Mouse (Mus musculus) embryo, embryonic 11 days (tissue): Measurements from ENCODE around the gene Gm37240.
"Not testable (repeated sequence)": the region's sequence is repeated elsewhere in the genome, so short reads cannot be mapped to it uniquely, and the experiment has no call there.

Source experiments
- DNase-seq: peaks from one replicate; pipeline ENCODE4 v3.0.0-alpha.2; 2015

The Gm37240 gene

DNA sequence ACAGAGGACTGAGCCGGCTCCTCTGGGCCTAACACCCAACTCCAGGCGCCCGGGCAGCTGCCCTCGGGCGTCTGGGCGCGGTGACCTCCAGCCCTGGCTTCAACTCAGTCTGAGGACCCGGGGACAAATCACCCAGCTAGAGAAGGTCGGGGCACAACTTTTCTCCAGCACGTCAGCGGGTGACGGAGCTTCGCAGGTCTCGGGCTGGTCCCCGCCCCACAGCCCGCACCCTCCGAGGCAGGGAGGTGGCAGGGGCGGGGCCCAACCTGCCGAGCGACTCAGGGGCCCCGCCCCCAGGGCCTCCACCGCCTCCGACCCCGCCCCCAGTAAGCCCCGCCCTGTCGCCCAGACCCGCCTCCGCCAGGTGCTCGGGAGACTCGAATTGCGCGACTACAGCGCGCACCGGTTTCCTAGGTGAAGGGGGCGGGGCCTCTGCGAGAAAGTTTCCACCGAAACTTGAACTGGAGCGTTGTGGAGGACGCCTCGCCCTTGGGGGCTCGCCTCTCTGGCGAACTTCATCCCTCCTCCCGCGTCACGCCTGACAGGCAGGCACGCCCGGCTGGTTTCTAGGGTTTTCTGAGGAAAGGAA is at the start of gene Gm37240, which contains the start of gene Glt28d2:
TSS of gene Gm37240 (minus strand) at position 280 of the 589 bp plus-strand sequence.
TSS of gene Glt28d2 (minus strand) at position 278 of the 589 bp plus-strand sequence.
- DNase-seq: peak; percentile 92

DNA sequence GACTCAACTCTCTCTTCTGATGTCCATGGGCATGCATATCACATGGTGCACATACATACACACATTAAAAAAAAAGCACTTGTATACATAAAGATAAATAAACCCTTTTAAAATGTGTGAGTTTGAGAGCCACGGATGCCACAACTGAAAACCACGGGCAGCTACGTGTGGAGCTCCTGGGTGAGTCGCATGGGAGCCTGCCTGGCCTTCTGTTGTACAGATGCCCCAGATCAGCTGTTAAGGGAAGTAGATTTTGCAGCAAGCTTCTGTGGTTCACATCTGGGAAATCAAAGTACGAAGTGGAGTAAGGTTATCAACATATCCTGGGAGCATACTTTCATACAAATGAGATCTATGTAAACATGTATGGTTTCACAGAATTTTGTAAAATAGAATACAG is 46.3 kb upstream of the Gm37240 start:
- no peak for DNase-seq

DNA sequence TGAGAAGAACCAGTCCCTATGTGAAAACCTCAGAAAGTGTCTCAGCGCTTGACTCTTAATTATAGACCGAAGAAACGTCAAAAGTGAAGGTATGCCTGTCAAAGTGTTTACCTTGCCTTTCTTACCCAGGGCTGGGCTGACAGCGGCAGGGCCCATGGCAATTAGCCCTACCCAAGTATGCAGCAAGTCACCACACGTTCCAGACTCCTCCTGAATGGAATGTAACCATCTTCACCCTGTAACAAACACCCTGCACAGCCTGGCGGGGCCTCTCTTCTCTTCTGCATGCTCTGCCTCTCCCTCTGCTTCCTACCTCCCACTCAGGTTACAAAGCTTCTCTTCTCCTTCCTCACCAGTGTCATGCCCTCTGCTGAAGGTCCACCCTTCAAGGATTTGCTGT is 44.5 kb upstream of the Gm37240 start:
- DNase-seq: no peak

DNA sequence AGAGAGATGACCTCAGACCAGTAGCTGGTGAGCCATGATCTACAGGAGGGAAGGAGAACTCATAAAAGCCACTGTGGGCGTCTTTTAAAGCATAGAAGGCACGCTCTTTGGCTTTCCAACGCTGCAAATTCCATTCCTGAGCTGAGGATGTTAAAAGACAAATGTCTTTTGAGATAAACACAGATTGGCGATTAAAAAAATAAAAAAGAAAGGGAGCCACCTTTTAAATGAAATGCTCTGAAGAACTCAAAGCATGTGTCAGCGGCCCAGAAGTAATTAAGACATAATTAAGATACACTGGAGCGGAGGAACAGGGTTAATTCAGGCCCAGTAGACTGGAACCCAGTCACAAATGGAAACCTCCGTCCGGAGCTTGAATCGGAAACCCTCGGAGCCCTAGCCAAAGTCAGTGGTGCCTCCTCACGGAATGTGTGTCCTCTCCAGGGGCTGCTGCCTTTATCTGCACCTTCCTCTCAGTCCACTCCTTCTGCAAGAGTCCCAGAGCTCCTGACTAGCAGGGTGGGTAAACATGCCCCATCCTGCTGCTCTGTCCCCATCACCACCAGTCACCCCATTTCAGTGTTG is 43.4 kb upstream of the Gm37240 start:
- DNase-seq: no peak

DNA sequence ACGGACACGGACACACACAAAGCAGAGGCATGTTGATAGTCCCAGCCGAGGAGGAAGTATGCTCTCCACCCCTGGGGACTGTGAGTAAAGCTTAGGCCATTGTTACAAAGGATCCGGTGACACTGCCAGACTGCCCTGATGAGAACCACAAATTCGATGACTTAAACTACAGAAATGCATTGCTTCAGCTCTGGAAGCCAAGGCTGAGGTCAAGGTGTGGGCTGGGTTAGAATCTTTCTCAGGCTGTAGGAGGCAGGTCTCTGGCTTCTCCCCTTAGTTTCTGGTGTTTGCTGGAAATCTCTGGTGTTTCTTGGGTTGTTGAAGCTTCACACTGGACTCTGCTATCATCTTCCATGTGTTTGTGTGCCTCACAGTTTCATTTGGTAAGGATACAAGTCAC is 42.4 kb upstream of the Gm37240 start:
- no peak for DNase-seq

DNA sequence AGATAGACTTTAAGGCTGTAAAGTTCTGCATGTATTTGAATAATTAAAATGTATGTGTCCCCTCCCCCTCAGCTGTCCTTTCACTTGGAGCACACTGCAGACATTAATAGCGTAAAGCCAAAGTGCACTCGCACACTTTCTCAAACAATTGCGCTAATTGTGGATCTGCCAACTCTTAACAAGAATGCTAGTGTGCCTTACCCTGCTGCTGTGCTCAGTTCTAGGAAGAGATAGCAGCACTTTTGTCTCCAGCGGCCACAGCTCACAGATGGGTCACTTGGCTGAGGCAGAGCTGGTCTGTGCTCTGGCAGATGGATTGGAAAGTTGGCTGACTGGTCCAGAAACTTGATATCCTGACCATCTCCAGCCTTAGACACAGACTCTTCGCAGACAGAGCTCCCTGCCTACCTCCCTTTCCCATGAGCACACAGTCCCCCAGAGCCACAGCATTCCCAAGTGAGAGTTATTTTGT is 40.9 kb upstream of the Gm37240 start:
- no peak for DNase-seq

DNA sequence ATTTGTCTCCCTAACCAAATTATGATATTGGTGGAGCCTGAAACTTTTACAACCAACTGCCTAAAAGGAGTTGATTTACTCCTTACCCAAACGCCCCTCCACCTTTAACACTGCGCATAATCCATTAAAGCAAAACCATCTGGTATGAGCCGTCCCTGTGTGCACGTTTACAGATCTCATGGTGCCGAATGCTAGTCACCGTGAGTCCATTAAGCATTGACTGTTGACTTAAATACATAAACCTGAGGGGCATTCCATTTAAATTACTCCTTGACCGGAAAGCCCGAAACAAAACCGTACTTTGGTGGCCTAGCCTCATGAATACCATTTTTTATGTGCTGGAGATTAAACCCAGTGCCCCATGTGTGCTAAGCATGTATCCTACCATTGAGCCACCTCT is 40.0 kb upstream of the Gm37240 start:
- DNase-seq: peak; percentile 32

DNA sequence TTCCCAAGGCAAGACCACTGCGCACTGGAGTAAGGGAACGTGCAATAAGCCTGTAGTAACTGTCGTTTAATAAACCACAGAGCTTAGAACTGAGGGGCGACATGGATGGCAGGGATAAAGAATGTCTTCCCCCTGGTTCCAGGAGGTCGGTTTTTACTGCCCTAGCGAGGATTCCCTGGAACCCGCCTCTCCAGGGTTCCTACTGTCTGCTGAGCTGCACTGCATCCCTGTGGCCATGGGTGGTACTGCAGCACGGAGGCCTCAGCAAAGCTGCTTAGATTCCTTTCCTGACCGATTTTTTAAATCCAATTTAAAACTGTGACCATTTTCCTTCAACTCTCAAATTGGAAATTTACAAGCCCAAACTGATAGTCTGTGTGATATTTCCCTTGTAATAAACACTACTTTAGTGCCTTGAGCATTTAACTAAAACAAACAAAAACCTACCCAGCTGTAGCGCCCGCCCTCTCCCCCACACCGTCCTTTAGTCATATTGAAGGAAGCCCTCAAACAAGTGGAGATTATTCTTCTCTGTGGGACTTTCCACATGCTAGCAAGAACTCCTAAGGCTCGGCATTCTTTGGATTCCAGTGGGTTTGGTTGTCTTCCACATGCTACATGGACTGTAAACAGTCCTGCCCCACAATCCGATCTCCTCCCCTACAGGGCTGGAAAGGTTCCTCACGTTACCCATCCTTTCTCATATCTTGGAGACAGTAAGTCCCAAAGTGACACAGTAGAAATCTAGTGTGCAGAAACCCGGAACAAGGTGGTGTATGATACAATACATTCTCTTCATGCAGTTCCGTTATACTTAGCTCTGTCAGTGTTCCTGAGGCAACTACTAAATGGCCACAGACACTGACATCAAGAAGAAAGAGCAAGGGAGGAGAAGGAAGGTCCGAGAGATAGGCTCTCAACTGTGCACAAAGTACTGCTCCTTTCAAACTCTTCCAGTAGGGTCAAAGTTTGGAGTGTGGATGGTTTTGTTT is 36.9 kb upstream of the Gm37240 start:
- DNase-seq: peak; percentile 87

DNA sequence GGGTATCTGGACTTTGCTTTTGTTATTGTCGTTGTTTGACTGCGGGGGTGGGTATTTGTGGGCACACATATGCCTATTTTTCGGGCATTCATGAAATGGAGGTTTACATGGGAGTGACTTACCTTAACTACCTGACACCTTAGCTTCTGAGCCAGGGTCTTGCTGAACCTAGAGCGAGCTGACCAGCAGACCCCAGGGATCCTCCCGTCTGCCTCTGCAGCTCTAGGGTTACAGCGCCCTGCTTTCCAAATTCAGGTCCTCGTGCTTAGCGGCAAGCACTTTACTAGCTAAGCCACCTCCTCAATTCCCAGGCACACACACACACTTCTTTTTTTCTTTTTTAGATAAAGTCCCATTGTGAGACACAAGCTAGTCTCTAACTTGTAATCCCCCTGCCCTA is 36.0 kb upstream of the Gm37240 start:
- no peak for DNase-seq

DNA sequence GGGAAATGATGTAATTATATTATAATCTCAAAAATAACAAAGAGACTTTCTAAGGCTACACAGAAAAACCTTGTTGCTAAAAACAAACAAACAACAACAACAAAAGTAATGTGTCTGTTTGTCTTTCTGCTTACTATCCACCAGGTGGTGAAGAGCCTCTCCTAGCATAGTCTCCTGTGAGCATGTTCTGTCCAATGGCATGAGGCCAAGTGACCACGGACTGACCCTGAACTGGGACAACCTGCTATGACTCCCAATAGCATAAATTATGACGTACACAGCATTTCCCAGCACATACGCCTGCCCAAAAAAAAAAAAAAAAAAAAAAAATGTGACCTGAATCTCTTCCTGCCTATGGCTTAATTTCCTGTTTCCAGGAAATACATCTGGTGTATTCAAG is 35.0 kb upstream of the Gm37240 start:
- no peak for DNase-seq

DNA sequence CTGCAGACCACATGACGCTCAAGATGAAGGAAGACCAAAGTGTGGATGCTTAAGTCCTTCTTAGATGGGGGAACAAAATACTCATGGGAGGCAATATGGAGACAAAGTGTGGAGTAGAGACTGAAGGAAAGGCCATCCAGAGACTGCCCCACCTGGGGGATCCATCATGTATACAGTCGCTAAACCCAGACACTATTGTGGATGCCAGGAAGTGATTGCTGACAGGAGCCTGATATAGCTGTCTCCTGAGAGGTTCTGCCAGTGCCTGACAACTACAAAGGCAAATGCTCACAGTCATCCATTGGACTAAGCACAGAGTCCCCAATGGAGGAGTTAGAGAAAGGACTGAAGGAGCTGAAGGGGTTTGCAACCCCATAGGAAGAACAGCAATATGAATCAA is 33.4 kb upstream of the Gm37240 start:
- DNase-seq: not testable (repeated sequence)

DNA sequence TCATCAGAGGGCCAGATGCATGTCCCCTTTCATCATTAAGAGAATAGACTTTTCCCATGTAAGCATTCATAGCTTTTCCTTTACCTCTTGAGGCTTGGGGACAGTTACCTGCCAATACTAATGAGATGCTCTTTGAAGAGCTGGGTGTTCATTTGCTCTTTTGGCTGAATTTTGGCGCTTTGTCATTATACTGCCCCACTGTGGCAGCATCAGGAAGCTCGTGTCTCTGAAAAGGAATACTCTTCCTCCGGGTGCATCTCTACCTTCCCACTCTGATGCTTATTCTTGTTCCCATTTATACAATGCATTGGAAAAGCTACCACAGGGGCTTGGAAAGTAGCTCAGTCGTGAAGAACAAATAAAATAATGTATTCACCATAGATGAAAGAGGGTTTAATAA is 30.3 kb upstream of the Gm37240 start:
- DNase-seq: peak; percentile 47

DNA sequence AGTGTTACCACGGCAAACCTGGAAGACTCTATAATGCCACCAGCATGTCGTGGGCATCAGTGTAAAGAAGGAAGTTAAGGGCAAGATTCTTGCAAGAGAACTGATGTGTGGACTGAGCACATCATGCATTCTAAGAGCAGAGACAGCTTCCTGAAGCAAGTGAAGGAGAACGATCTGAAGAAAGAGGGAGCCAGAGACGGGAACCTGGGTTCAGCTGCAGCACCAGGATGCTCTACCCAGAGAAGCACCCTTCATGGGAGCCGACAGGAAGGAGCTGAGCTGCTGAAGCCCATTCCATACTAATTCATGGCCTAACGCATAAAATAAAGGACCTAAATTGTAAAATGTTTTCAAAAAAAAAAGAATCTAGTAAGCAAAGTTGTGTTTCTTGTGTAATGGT is 27.5 kb upstream of the Gm37240 start:
- no peak for DNase-seq

DNA sequence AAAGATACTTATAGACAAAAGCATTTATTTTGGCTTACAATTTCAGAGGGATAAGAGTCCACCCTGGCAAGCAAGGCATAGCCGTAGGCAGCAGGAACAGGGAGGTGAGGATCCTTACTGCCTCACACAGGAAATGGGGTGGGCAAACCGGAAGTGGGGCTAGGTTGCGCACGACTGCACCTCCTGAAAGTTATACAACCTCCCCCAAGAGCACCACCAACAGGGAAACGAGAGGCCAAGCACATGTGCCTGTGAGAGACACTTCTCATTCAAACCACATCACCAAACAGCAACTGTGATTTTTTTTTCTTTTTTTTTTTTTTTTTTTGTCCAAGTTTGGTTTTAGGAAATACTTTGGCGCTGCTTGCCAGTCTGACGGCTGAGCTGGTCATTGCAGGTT is 19.8 kb upstream of the Gm37240 start:
- DNase-seq: no peak

DNA sequence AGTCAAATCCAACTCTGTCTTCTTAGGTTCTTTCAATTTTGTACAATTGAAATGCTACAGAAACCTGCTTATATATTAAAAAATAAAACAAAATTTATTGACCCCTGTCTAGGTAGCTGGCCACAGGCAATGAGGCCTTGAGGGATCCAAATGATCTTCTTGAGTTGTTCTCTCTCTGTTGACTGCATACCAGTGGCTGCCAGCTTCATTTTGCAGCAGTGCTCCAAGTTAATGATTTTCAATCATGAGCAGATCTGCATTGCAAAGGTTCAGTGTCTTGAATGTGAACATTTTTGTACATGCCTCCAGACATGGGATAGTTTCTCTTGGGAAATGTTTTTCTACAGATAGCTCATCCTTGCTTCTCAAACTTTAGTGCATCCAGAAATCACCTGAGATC is 17.1 kb upstream of the Gm37240 start:
- no peak for DNase-seq

DNA sequence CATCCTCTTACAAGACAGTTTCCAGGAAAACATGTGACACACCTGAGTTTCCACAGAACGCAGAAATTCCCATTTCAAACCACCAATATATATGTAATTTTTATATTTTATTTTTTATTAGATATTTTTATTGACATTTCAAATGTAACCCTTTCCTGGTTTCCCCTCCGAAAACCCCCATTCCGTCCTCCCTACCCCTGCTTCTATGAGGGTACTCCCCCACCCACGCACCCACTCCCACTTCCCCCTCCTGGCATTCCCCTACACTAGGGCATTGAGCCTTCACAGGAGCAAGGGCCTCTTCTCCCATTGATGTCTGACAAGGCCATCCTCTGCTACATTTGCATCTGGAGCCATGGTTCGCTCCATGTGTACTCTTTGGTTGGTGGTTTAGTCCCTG is 7.7 kb upstream of the Gm37240 start:
- no peak for DNase-seq

DNA sequence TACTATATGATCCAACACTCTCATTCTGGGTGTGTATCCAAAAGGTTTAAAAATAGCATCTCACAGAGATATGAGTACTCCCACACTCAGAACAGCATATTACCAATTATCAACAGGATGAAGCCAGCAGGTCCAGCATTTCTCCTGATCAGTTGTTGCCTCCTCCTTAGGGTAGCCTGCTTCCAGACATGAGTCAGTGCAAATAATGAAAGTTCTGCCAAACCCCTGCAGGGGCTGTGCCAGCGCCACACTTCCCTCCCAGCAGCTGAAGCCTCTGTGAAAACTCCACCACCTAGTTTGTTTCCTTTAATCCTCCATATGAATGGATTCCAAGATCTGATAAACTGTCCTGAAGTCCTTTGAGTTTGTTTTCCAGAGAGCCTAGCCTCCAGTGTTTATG is 4.3 kb upstream of the Gm37240 start:
- no peak for DNase-seq

DNA sequence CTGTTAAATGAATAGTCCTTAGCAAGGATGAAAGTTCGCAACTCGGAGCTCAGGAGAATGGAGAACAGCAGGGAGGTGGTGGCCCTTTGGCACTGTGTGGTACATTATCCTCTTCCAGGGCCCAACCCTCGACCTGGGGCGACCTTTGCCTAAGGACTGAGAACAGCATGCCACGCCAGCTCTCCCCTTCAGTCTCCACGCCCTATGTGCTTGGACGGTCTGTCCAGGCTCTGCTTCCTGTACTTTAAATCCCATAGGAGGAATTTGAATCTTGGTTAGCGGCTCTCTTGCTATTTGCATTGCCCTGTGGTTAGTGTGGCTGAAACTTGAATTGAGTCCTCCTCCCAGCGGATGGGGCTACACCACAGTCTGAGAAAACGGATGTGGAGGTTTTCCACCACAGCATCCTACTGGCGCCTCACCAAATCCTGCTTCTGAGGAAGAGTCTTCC is 928 bp upstream of the Gm37240 start:
- DNase-seq: peak; percentile 22

DNA sequence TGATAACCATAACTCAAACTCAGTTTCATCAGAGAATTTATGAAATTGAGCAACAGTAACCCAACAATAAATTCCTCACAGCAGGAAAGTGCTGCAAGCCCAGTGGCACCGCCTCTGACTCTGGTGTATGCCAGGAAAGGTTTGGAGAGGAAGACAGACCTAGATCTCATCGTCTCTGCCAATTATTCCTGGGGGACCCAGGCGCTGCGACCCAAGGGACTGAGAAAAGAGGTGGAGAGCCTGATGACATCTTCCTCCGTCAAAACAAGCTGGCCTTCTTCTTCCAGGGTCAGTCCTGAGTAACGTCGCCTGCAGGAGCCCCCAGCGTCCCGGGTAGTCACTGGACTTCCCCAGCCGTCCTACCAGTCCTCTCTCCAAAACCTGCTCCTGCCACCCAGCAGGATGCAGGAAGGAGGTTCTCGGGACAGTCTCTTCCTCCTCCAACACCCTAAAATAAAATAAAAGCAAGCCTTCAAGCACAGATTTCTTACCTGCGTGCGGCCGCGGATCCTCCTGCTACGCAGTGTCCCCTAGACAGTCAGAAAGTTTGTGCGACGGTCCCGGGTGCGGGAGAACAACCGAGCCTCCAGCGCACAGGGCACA is 581 bp downstream of the Gm37240 start:
- DNase-seq: no peak

DNA sequence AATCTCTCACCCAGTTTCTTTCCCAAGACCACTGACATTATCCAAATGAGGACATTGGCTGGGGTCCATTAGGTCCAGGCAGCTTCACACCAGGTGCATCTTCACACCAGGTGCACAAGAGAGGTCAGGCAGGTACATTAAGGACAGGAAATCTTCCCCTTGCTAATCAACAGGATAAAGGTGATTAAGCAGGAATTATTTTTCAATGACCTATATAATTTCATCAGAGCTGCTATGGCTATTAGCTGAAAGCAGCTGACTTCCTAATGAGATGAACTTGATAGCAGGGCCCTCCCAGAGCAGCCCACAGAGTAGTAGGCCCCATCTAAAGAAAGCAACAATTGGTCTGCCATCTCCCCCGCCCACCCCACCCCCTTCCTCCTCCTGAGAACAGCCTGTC is 1.4 kb downstream of the Gm37240 start:
- no peak for DNase-seq

DNA sequence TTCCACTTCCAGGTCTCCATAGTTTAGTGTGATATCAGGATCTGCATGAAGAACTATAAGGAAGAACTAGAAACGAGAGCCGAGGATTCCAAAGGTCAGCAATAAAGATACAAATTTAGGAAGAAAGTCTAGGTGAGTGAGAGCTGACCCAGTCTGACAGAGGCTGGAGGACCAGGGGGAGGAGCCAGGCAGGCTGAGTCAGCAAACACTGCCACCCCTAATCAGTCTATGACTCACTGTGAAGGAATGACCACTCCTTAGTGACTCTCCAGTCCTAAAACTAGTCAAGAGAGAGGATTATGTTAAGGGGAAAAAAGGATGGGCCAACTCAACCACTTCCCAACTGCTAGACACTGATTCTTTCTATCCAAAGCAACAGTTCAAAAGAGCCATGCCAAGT is 6.6 kb downstream of the Gm37240 start:
- no peak for DNase-seq

DNA sequence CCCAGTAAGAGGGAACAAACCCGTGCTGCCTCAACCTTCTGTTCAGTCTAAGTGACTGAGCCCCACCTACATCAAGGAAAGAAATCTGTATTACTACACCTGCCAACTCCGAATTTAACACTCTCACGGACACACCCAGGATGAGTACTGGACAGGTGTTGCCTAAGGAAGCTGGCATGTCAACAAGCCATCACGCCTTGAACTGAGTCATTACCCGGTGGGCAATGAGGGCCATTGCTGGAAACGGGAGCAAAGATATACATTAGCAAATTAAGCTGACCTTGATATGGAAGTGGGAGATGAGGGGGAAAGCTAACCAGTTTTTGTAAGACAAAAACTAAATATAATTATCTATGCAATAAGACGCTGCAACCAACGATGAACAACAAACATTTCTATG is 7.2 kb downstream of the Gm37240 start:
- no peak for DNase-seq

DNA sequence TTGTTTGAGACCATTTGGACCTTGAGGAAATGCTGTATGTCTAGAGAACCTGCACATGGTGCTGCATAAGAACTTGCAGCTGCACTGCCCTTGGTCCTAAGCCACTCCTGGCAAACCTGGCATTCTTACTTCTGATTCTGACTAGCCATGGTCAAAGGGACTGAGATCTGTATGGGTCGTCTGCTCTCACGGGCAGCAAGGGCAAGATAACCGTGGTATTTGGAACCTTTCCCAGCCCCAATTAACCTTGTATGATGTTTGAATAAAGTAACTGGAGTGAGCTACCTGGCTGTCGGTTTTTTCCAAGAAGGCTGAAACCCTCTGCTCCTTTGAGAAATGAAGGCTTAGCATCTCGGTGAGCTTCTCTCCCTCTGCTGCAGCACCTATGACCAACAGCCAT is 8.4 kb downstream of the Gm37240 start:
- no peak for DNase-seq
